Mouse (Mus musculus) spleen, adult 2 months (tissue): ENCODE results near the gene Dusp18.

Experiments
- CTCF ChIP-seq: fragments of 200-500 bp; IDR thresholded peaks from 2 replicates; pipeline ENCODE4 v1.5.1; 2011; ENCODE audit warnings: mild to moderate bottlenecking, inconsistent platforms; ENCODE audit not compliant: insufficient read depth, insufficient read length, insufficient replicate concordance; ENCODE audit errors: extremely low read depth
- POLR2A ChIP-seq: fragments of 200-500 bp; IDR thresholded peaks from 2 replicates; pipeline ENCODE4 v1.6.1; 2011; ENCODE audit warnings: low read depth, low read length, inconsistent platforms

DNA sequence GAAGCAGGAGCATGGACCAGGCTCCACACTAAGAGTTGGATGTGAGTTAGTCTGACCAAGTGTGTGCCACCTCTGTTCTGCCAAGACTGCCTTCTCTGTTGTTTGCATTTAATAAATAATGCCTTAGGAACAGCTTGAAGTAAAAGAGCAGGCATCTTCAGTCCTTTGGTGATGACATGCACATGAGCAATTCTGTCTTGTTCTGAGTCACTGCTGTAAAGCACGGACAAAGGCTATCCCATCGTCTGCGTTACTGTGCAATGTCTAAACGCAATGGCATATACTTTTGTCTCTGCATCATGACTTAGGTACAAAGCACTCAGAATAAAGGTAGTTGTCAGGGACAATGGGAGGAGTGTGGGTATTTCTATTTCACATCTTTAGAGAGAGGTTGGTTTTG, 35.3 kb upstream of the Dusp18 start:
- TF ChIP-seq CTCF: no peak
- no peak for TF ChIP-seq POLR2A
